Mouse (Mus musculus): ENCODE measurements around the gene Lyplal1. TPM values are rescaled to one million over a fixed set of nuclear protein-coding genes. Genes with fewer than 3 reads are reported as not detected.

The Lyplal1 gene
- 23.2 and 26.0 TPM in 2 replicates for polyA plus RNA-seq (2014; fragmentation: Nextera tagmentation; extraction: Ambion mirVana)

GRCm38 (mm10) chr1:186116701-186117488, at the start of gene Lyplal1:
Lyplal1 (minus strand) TSS chr1:186117310.
- Histone ChIP-seq H3K36me3 (ENCODE audit: control insufficient read depth, insufficient read depth, low read length) (no peaks in the 10 kb centered on the region), H3K9ac (ENCODE audit: low read length) (peak within 1 kb of the TSS; percentile 85), H3K27me3 (ENCODE audit: control insufficient read depth, insufficient read depth, low read length) (no peaks in the 10 kb centered on the region), H3K27ac (replicated peaks; ENCODE audit: low read depth, low read length) (no peak within 1 kb of the TSS; the same call in 1 of the 2 replicates), H3K4me3 (ENCODE audit: low read depth, low read length) (peak within 1 kb of the TSS; percentile 76), H3K4me2 (ENCODE audit: low read depth, severe bottlenecking) (peak within 1 kb of the TSS; percentile 71), H3K9me3 (ENCODE audit: control insufficient read depth, low read length) (no peaks in the 10 kb centered on the region), H3K4me1 (ENCODE audit: control insufficient read depth, insufficient read depth, low read length) (no peaks in the 10 kb centered on the region)
- peak; percentile 87 for ATAC-seq (ENCODE audit: insufficient number of reproducible peaks, low FRiP score, low TSS enrichment, low read depth)
- 5% methylated on average over 44 of the region's 44 CpGs for WGBS
- DNase-seq (ENCODE audit: low spot score) = peak; percentile 96

- DNase-seq (ENCODE audit: low spot score) = no peak
- no peaks in the 10 kb centered on the region for H3K36me3 ChIP-seq (ENCODE audit: control insufficient read depth, insufficient read depth, low read length)
- H3K4me3 ChIP-seq (ENCODE audit: low read depth, low read length) = no peak overlapping the region
- H3K4me1 ChIP-seq (ENCODE audit: control insufficient read depth, insufficient read depth, low read length) = peaks cover 3% of the 10 kb centered on the region
- no peak for ATAC-seq (ENCODE audit: insufficient number of reproducible peaks, low FRiP score, low TSS enrichment, low read depth)
- no peak overlapping the region for H3K4me2 ChIP-seq (ENCODE audit: low read depth, severe bottlenecking)
- no peaks in the 10 kb centered on the region for H3K27me3 ChIP-seq (ENCODE audit: control insufficient read depth, insufficient read depth, low read length)
- WGBS = 24% methylated on average over 2 of the region's 2 CpGs
- H3K9ac ChIP-seq (ENCODE audit: low read length) = peak overlapping the region; percentile 12; the same call in 1 of the 2 replicates
- no peaks in the 10 kb centered on the region for H3K9me3 ChIP-seq (ENCODE audit: control insufficient read depth, low read length)
- H3K27ac ChIP-seq (replicated peaks; ENCODE audit: low read depth, low read length) = 0 out of 2 replicates have a peak overlapping the region, but pooled peaks have one; percentile 36
Measured at GRCm38 (mm10) chr1:186163616-186164015, 46.5 kb upstream of the Lyplal1 start.

- Histone ChIP-seq H3K4me2 (ENCODE audit: low read depth, severe bottlenecking) (no peak overlapping the region), H3K9ac (ENCODE audit: low read length) (peak overlapping the region; percentile 12; the same call in 1 of the 2 replicates), H3K4me3 (ENCODE audit: low read depth, low read length) (no peak overlapping the region), H3K9me3 (ENCODE audit: control insufficient read depth, low read length) (no peaks in the 10 kb centered on the region), H3K4me1 (ENCODE audit: control insufficient read depth, insufficient read depth, low read length) (peaks cover 3% of the 10 kb centered on the region), H3K36me3 (ENCODE audit: control insufficient read depth, insufficient read depth, low read length) (no peaks in the 10 kb centered on the region), H3K27me3 (ENCODE audit: control insufficient read depth, insufficient read depth, low read length) (no peaks in the 10 kb centered on the region), H3K27ac (replicated peaks; ENCODE audit: low read depth, low read length) (0 out of 2 replicates have a peak overlapping the region, but pooled peaks have one; percentile 36)
- ATAC-seq (ENCODE audit: insufficient number of reproducible peaks, low FRiP score, low TSS enrichment, low read depth) (no peak), DNase-seq (ENCODE audit: low spot score) (peak; percentile 35)
- WGBS = 49% methylated on average over 12 of the region's 12 CpGs
Measured at GRCm38 (mm10) chr1:186163206-186163605, 46.1 kb upstream of the Lyplal1 start.

- Histone ChIP-seq H3K4me3 (ENCODE audit: low read depth, low read length) (no peak overlapping the region), H3K4me2 (ENCODE audit: low read depth, severe bottlenecking) (no peak overlapping the region), H3K9me3 (ENCODE audit: control insufficient read depth, low read length) (no peaks in the 10 kb centered on the region), H3K27me3 (ENCODE audit: control insufficient read depth, insufficient read depth, low read length) (no peaks in the 10 kb centered on the region), H3K36me3 (ENCODE audit: control insufficient read depth, insufficient read depth, low read length) (no peaks in the 10 kb centered on the region), H3K27ac (replicated peaks; ENCODE audit: low read depth, low read length) (no peak overlapping the region), H3K9ac (ENCODE audit: low read length) (no peak overlapping the region), H3K4me1 (ENCODE audit: control insufficient read depth, insufficient read depth, low read length) (no peaks in the 10 kb centered on the region)
- DNase-seq (ENCODE audit: low spot score) (no peak), ATAC-seq (ENCODE audit: insufficient number of reproducible peaks, low FRiP score, low TSS enrichment, low read depth) (no peak)
- WGBS = 85% methylated on average over 5 of the region's 5 CpGs
Measured at GRCm38 (mm10) chr1:186150376-186150775, 33.3 kb upstream of the Lyplal1 start.

- Histone ChIP-seq H3K27me3 (ENCODE audit: control insufficient read depth, insufficient read depth, low read length) (no peaks in the 10 kb centered on the region), H3K4me1 (ENCODE audit: control insufficient read depth, insufficient read depth, low read length) (no peaks in the 10 kb centered on the region), H3K9me3 (ENCODE audit: control insufficient read depth, low read length) (no peaks in the 10 kb centered on the region), H3K9ac (ENCODE audit: low read length) (no peak overlapping the region), H3K4me2 (ENCODE audit: low read depth, severe bottlenecking) (no peak overlapping the region), H3K36me3 (ENCODE audit: control insufficient read depth, insufficient read depth, low read length) (no peaks in the 10 kb centered on the region), H3K4me3 (ENCODE audit: low read depth, low read length) (no peak overlapping the region), H3K27ac (replicated peaks; ENCODE audit: low read depth, low read length) (no peak overlapping the region)
- ATAC-seq (ENCODE audit: insufficient number of reproducible peaks, low FRiP score, low TSS enrichment, low read depth) (no peak; the same call in 1 of the 2 replicates), DNase-seq (ENCODE audit: low spot score) (peak; percentile 43)
- WGBS = 39% methylated on average over 6 of the region's 6 CpGs
Measured at GRCm38 (mm10) chr1:186145444-186145843, 28.3 kb upstream of the Lyplal1 start.

GRCm38 (mm10) chr1:186140191-186140590, 23.1 kb upstream of the Lyplal1 start:
- no peaks in the 10 kb centered on the region for H3K9me3 ChIP-seq (ENCODE audit: control insufficient read depth, low read length)
- no peaks in the 10 kb centered on the region for H3K4me1 ChIP-seq (ENCODE audit: control insufficient read depth, insufficient read depth, low read length)
- ATAC-seq (ENCODE audit: insufficient number of reproducible peaks, low FRiP score, low TSS enrichment, low read depth) (no peak), DNase-seq (ENCODE audit: low spot score) (no peak)
- H3K36me3 ChIP-seq (ENCODE audit: control insufficient read depth, insufficient read depth, low read length) = no peaks in the 10 kb centered on the region
- H3K4me3 ChIP-seq (ENCODE audit: low read depth, low read length) = no peak overlapping the region
- no peaks in the 10 kb centered on the region for H3K27me3 ChIP-seq (ENCODE audit: control insufficient read depth, insufficient read depth, low read length)
- WGBS = 85% methylated on average over 2 of the region's 2 CpGs
- no peak overlapping the region for H3K4me2 ChIP-seq (ENCODE audit: low read depth, severe bottlenecking)
- H3K27ac ChIP-seq (replicated peaks; ENCODE audit: low read depth, low read length) = no peak overlapping the region
- no peak overlapping the region for H3K9ac ChIP-seq (ENCODE audit: low read length)

- DNase-seq (ENCODE audit: low spot score) (no peak), ATAC-seq (ENCODE audit: insufficient number of reproducible peaks, low FRiP score, low TSS enrichment, low read depth) (no peak)
- no peaks in the 10 kb centered on the region for H3K36me3 ChIP-seq (ENCODE audit: control insufficient read depth, insufficient read depth, low read length)
- H3K9ac ChIP-seq (ENCODE audit: low read length) = no peak overlapping the region
- no peaks in the 10 kb centered on the region for H3K27me3 ChIP-seq (ENCODE audit: control insufficient read depth, insufficient read depth, low read length)
- no peak overlapping the region for H3K4me2 ChIP-seq (ENCODE audit: low read depth, severe bottlenecking)
- WGBS = 62% methylated on average over 12 of the region's 12 CpGs
- H3K27ac ChIP-seq (replicated peaks; ENCODE audit: low read depth, low read length) = no peak overlapping the region
- no peaks in the 10 kb centered on the region for H3K4me1 ChIP-seq (ENCODE audit: control insufficient read depth, insufficient read depth, low read length)
- H3K9me3 ChIP-seq (ENCODE audit: control insufficient read depth, low read length) = no peaks in the 10 kb centered on the region
- no peak overlapping the region for H3K4me3 ChIP-seq (ENCODE audit: low read depth, low read length)
Measured at GRCm38 (mm10) chr1:186137873-186138272, 20.8 kb upstream of the Lyplal1 start.

- WGBS = 81% methylated on average over 6 of the region's 6 CpGs
- DNase-seq (ENCODE audit: low spot score) = no peak
Measured at GRCm38 (mm10) chr1:186136636-186137380, 19.7 kb upstream of the Lyplal1 start.

More at GRCm38 (mm10) chr1:186136636-186137380, 19.7 kb upstream of the Lyplal1 start:
- H3K27ac ChIP-seq (replicated peaks; ENCODE audit: low read depth, low read length) = no peak overlapping the region
- no peaks in the 10 kb centered on the region for H3K9me3 ChIP-seq (ENCODE audit: control insufficient read depth, low read length)
- no peak overlapping the region for H3K4me2 ChIP-seq (ENCODE audit: low read depth, severe bottlenecking)
- no peak overlapping the region for H3K9ac ChIP-seq (ENCODE audit: low read length)
- no peak overlapping the region for H3K4me3 ChIP-seq (ENCODE audit: low read depth, low read length)
- H3K36me3 ChIP-seq (ENCODE audit: control insufficient read depth, insufficient read depth, low read length) = no peaks in the 10 kb centered on the region
- H3K4me1 ChIP-seq (ENCODE audit: control insufficient read depth, insufficient read depth, low read length) = no peaks in the 10 kb centered on the region
- no peak for ATAC-seq (ENCODE audit: insufficient number of reproducible peaks, low FRiP score, low TSS enrichment, low read depth)
- H3K27me3 ChIP-seq (ENCODE audit: control insufficient read depth, insufficient read depth, low read length) = no peaks in the 10 kb centered on the region

Measured in limb, embryonic 11.5 days (tissue).